Comparison of ENCODE assay signal across 19 mouse cellular contexts in the genomic region with DNA sequence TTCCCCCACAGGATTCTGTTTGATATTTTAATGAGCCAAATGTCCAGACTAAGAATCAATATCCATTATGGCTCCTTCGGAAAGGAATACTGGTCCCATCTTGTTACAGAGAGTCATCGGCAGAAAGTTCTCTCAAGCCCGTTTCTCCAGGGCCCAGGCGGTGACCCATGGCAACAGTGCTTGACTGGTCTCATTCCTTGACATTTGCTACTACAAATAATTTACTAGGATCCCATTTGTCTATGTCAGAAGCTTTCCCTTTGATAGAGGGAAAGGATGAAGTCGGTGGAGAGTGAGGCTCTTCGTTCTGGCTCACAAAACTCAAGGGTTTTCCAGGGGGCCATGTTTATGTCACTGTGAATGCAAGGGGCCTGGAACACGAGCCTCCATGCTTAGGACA. TPM values are rescaled to one million over a fixed set of nuclear protein-coding genes. Genes with fewer than 3 reads are reported as not detected.
"Had no signal": no experiment of that assay in that cellular context is flagged by ENCODE, and none has a peak within 500 bp of the region (broad histone marks: within the 10 kb centered on the region; RNA-seq: fewer than 3 reads in every experiment).

No protein-coding gene starts in this region.

- H3K36me3 ChIP-seq: midbrain, embryonic 10.5 days; midbrain, embryonic 13.5 days; midbrain, embryonic 15.5 days; neural tube, embryonic 13.5 days; neural tube, embryonic 15.5 days had no signal

- H3K27me3 ChIP-seq: midbrain, embryonic 13.5 days; midbrain, embryonic 15.5 days; neural tube, embryonic 13.5 days; neural tube, embryonic 15.5 days had no signal

- H3K4me3 ChIP-seq: midbrain, embryonic 10.5 days; midbrain, embryonic 13.5 days; midbrain, embryonic 15.5 days; myocyte; neural tube, embryonic 13.5 days; neural tube, embryonic 15.5 days had no signal

- H3K4me2 ChIP-seq: lung, embryonic 14.5 days; midbrain, embryonic 13.5 days; midbrain, embryonic 15.5 days; neural tube, embryonic 13.5 days; neural tube, embryonic 15.5 days had no signal

- DNase-seq: lung, adult 18-20 months; lung, embryonic 14.5 days; lung, postnatal 10 days; lung, postnatal 4 days; retina, postnatal 1 day; right cerebral cortex, adult 18-20 months; right cerebral cortex, postnatal 25 days; right cerebral cortex, postnatal 4 days; spleen, adult 18-20 months; thymus, adult 18-20 months; thymus, postnatal 14 days; thymus, postnatal 36 days had no signal

- H3K9ac ChIP-seq: lung, embryonic 14.5 days; midbrain, embryonic 13.5 days; midbrain, embryonic 15.5 days; neural tube, embryonic 13.5 days; neural tube, embryonic 15.5 days had no signal

- ATAC-seq: midbrain, embryonic 13.5 days; midbrain, embryonic 15.5 days had no signal

- H3K9me3 ChIP-seq: midbrain, embryonic 10.5 days; midbrain, embryonic 13.5 days; midbrain, embryonic 15.5 days; neural tube, embryonic 13.5 days; neural tube, embryonic 15.5 days had no signal

- H3K4me1 ChIP-seq: midbrain, embryonic 10.5 days; midbrain, embryonic 13.5 days; midbrain, embryonic 15.5 days; neural tube, embryonic 13.5 days; neural tube, embryonic 15.5 days had no signal

- H3K27ac ChIP-seq: midbrain, embryonic 10.5 days; midbrain, embryonic 13.5 days; midbrain, embryonic 15.5 days; neural tube, embryonic 13.5 days; neural tube, embryonic 15.5 days had no signal

RNA-seq across cellular contexts. Expression of a gene that starts 52.0 kb away (rescaled TPM):
- polyA plus RNA-seq: small intestine, adult 2 months had no signal
